Mouse (Mus musculus): ENCODE measurements around the gene Fuk.

DNA sequence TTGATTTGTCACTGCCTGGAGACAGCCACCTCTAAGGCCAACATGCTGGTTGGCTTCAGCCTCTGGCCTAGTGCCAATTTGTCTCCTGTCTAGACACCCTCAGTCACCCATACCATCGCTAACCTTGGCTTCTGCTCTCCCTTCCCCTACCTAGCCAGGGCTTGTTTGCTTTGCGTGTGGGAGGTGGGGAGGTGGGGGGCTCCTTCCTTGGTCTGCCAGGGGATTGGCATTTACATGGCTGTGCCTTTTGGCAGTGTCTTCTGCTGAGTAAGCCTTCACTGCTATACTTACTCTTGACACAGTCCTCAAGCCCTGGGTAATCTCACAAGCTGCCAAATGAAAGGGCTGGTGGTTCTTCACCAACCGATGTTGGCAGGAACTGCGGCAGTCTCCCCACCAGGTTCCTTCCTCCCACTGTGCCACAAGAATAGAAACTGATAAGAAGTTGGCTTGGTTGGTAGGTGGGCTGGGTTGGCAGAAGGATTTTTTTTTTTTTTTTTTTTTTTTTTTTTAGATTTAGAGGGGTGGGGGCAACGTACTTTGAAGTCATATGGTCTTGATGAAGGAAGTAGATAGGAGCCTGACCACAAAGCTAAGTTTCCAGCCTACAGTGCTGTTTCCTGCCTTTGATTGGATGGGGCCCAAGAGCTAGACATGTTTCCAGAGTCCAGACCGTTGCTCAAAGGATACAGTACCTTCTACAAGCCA lies 36.7 kb upstream of the Fuk start:
- no peak for TF ChIP-seq HCFC1 (IDR thresholded peaks at IDR 0.05; ENCODE audit: borderline replicate concordance, insufficient read depth, low read length)
- TF ChIP-seq ZC3H11A (IDR thresholded peaks at IDR 0.05; ENCODE audit: borderline replicate concordance, low read depth, low read length): no peak
- TF ChIP-seq MAFK (IDR thresholded peaks at IDR 0.05; ENCODE audit: insufficient read depth, low read depth, low read length): no peak
- no peak for TF ChIP-seq ZNF384 (IDR thresholded peaks at IDR 0.05; ENCODE audit: low read depth, low read length)
- TF ChIP-seq CHD2 (IDR thresholded peaks at IDR 0.05; ENCODE audit: low read depth, low read length): no peak
